Comparison of ENCODE assay signal across 11 mouse cellular contexts in the genomic region with DNA sequence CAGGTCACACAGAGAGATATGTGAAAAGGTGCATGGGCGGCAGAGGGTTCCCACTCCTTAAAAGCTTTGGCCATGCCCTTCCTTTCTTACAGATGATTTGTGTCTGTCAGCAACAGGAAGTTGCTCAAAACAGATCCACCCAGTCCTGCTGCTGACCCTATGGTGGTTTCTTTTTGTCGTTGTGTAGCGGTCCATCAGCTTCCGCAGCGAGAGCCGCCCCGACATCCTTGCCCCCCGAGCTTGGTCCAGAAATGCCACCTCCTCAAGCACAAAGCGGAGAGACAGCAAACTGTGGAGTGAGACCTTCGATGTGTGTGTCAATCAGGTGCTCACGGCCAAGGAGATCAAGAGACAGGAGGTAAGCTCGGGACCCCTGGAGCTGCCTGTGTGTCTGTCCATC. TPM values are rescaled to one million over a fixed set of nuclear protein-coding genes. Genes with fewer than 3 reads are reported as not detected.
A peak's percentile ranks its signal among the peaks of the same experiment; 100 is the strongest.
DNase-seq lines count a peak whose midpoint lies in the region; ATAC-seq and TF ChIP-seq lines count a peak whose summit lies in the region.
"Had no signal": no experiment of that assay in that cellular context is flagged by ENCODE, and none has a peak within 500 bp of the region (broad histone marks: within the 10 kb centered on the region; RNA-seq: fewer than 3 reads in every experiment).

No protein-coding gene starts in this region.

- peak overlapping the region; percentile 52 for H3K4me3 ChIP-seq in spleen, adult 2 months (ENCODE audit: extremely low read depth, insufficient read depth, insufficient read length)
- H3K4me3 ChIP-seq in lung, embryonic 15.5 days: no peak overlapping the region
- H3K4me3 ChIP-seq: embryonic facial prominence, embryonic 15.5 days; layer of hippocampus, adult 2 months had no signal

- TF ChIP-seq CTCF in spleen, adult 2 months (IDR thresholded peaks at IDR 0.05; ENCODE audit: extremely low read depth, insufficient read depth, insufficient read length, insufficient replicate concordance): no peak

- WGBS in spleen, adult 2 months: 15% methylated on average over 12 of the region's 12 CpGs
- WGBS in lung, embryonic 15.5 days: 65% methylated on average over 12 of the region's 12 CpGs

- H3K9ac ChIP-seq in lung, embryonic 15.5 days: no peak overlapping the region
- H3K9ac ChIP-seq: embryonic facial prominence, embryonic 15.5 days had no signal

- no peak for TF ChIP-seq POLR2A in spleen, adult 2 months (IDR thresholded peaks at IDR 0.05; ENCODE audit: low read depth, low read length)

- H3K27me3 ChIP-seq in spleen, adult 2 months (ENCODE audit: control insufficient read depth, insufficient read depth, low read length): no peaks in the 10 kb centered on the region
- no peaks in the 10 kb centered on the region for H3K27me3 ChIP-seq in lung, embryonic 15.5 days
- H3K27me3 ChIP-seq in splenic B cell, adult 2 months (ENCODE audit: control insufficient read depth, insufficient read depth, low read length, poor library complexity, severe bottlenecking): no peaks in the 10 kb centered on the region
- H3K27me3 ChIP-seq: embryonic facial prominence, embryonic 15.5 days had no signal

- H3K9me3 ChIP-seq in lung, embryonic 15.5 days: no peaks in the 10 kb centered on the region
- H3K9me3 ChIP-seq: embryonic facial prominence, embryonic 15.5 days; G1E had no signal

- peak overlapping the region; percentile 74 for H3K27ac ChIP-seq in spleen, adult 2 months (ENCODE audit: insufficient read depth, low read length)
- H3K27ac ChIP-seq in lung, embryonic 15.5 days: no peak overlapping the region
- H3K27ac ChIP-seq: embryonic facial prominence, embryonic 15.5 days; layer of hippocampus, adult 2 months had no signal

- no peak for ATAC-seq in lung, embryonic 15.5 days (ENCODE audit: borderline replicate concordance, extremely low read depth, low FRiP score, low TSS enrichment)

- peaks cover 10% of the 10 kb centered on the region for H3K36me3 ChIP-seq in spleen, adult 2 months (ENCODE audit: control insufficient read depth, insufficient read depth, low read length)
- H3K36me3 ChIP-seq in lung, embryonic 15.5 days: no peaks in the 10 kb centered on the region
- H3K36me3 ChIP-seq in splenic B cell, adult 2 months (ENCODE audit: control insufficient read depth, insufficient read depth, low read length, poor library complexity, severe bottlenecking): peaks cover 2% of the 10 kb centered on the region; the same call in 1 of the 2 replicates
- H3K36me3 ChIP-seq: embryonic facial prominence, embryonic 15.5 days had no signal

- no peak for DNase-seq in spleen, adult 2 months (ENCODE audit: low read depth in 1 of 2, low spot score in 2 of 2)
- no peak for DNase-seq in spleen, postnatal 14 days (ENCODE audit: low spot score in 2 of 2)
- peak; percentile 20 to 31 for DNase-seq in kidney, adult 8-10 months
- DNase-seq in splenic B cell, adult 2 months (ENCODE audit: low read depth, low spot score): peak; percentile 33
- no peak for DNase-seq in gastrocnemius, adult 18-20 months (ENCODE audit: low spot score)
- no peak for DNase-seq in gastrocnemius, postnatal 10 days
- DNase-seq in layer of hippocampus, postnatal 25 days (ENCODE audit: extremely low spot score in 1 of 2, low spot score in 1 of 2): no peak

- 0 out of 2 replicates have a peak overlapping the region, but pooled peaks have one; percentile 16 for H3K4me2 ChIP-seq in lung, embryonic 15.5 days
- H3K4me2 ChIP-seq: embryonic facial prominence, embryonic 15.5 days had no signal

- peaks cover 17% of the 10 kb centered on the region; the same call in 1 of the 2 replicates for H3K4me1 ChIP-seq in spleen, adult 2 months (ENCODE audit: control insufficient read depth, insufficient read depth, insufficient read length)
- no peaks in the 10 kb centered on the region for H3K4me1 ChIP-seq in lung, embryonic 15.5 days
- H3K4me1 ChIP-seq: embryonic facial prominence, embryonic 15.5 days had no signal

RNA-seq across cellular contexts. Expression of a gene that starts 49.2 kb away (rescaled TPM):
- polyA plus RNA-seq in spleen, adult 2 months (2012; rRNA removed): 4.3 and 4.6 TPM in 2 replicates
- 11.2 and 13.4 TPM in 2 replicates for polyA plus RNA-seq in lung, embryonic 15.5 days (2015; fragmentation: Nextera tagmentation; extraction: Ambion mirVana)
- total RNA-seq in gastrocnemius, adult 18-20 months (2021): 1 to 10 TPM; 3.6 to 4.8 TPM
- total RNA-seq in gastrocnemius, postnatal 10 days (2021): 10 to 100 TPM in 1 of 2 experiments, 1 to 10 TPM in 1; 9.0 to 13.6 TPM
- 10 to 100 TPM; 29.6 to 34.3 TPM for total RNA-seq in layer of hippocampus, postnatal 25 days (2021)

Comparison
In these comparisons a context has a peak if more than half of its experiments do, and no peak if none do; other contexts are left out.
1. DNase-seq: peak in kidney, adult 8-10 months (2 of 2) and splenic B cell, adult 2 months (single experiment); none in spleen, adult 2 months (0 of 2), spleen, postnatal 14 days (0 of 2), gastrocnemius, adult 18-20 months (single experiment), gastrocnemius, postnatal 10 days (single experiment) and layer of hippocampus, postnatal 25 days (0 of 2).